Mouse (Mus musculus) erythroblast, embryonic 14.5 days (primary cell): ENCODE measurements around the gene Smim8. TPM values are rescaled to one million over a fixed set of nuclear protein-coding genes. Genes with fewer than 3 reads are reported as not detected.

Experiments used
- H3K27me3 ChIP-seq: 2 replicates; pipeline ENCODE4 v1.6.1; 2012; ENCODE audit warnings: inconsistent platforms; ENCODE audit not compliant: control insufficient read depth
- H3K36me3 ChIP-seq: 2 replicates; pipeline ENCODE4 v1.6.1; 2012; ENCODE audit warnings: mild to moderate bottlenecking, inconsistent platforms; ENCODE audit not compliant: control insufficient read depth
- H3K4me1 ChIP-seq: 2 replicates; pipeline ENCODE4 v1.6.1; 2012; ENCODE audit warnings: inconsistent platforms; ENCODE audit not compliant: control insufficient read depth
- H3K4me3 ChIP-seq: replicated peaks from 2 replicates; pipeline ENCODE3; 2012; ENCODE audit warnings: moderate library complexity, mild to moderate bottlenecking, inconsistent platforms
- H3K9me3 ChIP-seq: 2 replicates; pipeline ENCODE4 v1.6.1; 2012; ENCODE audit warnings: low read length, inconsistent platforms, mixed read lengths; ENCODE audit not compliant: control insufficient read depth
- GATA1 ChIP-seq: IDR thresholded peaks from 2 replicates; pipeline ENCODE4 v1.6.1; 2012; ENCODE audit warnings: low read length, inconsistent platforms, mixed read lengths
- TAL1 ChIP-seq: IDR thresholded peaks from 3 replicates; pipeline ENCODE4 v1.6.1; 2012; ENCODE audit warnings: low read length, inconsistent platforms, mixed read lengths
- polyA plus RNA-seq: library from polyadenylated mRNA; stranded (reverse); fragments of >175 nt; gene quantifications from 2 replicates; pipeline ENCODE4 v1.2.3, GENCODE M21; 2012

Smim8 gene
- polyA plus RNA-seq = 1.2 and 1.4 TPM in 2 replicates

DNA sequence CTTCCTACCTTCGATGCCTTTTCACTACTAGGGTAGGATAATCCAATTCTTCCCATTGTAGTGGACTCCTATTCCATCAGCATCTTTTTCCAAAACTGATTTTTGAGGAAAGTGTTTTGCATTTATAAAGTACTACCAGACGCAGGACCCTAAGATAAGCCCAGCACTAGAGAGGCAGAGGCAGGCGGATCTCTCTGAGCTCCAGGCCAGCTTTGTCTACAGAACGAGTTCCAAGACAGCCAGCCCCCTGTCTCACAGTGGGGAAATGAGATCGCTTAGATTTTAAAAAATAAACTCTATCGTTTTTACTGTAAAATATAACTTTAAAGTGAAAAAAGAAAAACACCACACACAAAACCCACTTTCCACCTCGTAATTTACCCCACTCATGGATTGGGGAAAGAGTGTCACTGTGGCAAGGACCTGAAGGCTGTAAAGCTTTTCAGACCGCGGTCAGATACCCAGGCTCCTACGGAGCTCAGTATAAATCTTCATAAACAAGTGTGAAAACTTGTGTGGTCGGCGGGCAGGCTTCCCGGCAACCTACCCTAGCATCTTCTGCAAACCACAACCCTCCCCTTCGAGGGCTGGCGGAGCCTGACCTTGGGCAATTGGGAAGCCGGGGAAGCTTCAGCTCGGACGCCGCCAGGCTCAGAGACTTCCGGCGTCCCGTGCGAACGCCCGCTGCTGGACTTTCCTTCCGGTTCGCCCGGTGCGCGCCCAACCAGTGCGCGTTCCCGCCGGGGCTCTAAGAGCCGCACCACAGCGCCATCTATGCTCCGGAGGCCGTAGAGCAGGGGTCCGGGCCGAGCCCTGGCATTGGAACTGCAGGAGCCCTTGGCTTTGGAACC, at the start of gene Smim8:
Gene Smim8 (minus strand): TSS at position 747 of the 851 bp plus-strand sequence.
- Histone ChIP-seq H3K9me3 (no peaks in the 10 kb centered on the region), H3K4me3 (peak within 1 kb of the TSS; percentile 87), H3K36me3 (no peaks in the 10 kb centered on the region), H3K27me3 (no peaks in the 10 kb centered on the region), H3K4me1 (peaks cover 22% of the 10 kb centered on the region)
- TF ChIP-seq TAL1 = no peak
- TF ChIP-seq GATA1 = no peak

DNA sequence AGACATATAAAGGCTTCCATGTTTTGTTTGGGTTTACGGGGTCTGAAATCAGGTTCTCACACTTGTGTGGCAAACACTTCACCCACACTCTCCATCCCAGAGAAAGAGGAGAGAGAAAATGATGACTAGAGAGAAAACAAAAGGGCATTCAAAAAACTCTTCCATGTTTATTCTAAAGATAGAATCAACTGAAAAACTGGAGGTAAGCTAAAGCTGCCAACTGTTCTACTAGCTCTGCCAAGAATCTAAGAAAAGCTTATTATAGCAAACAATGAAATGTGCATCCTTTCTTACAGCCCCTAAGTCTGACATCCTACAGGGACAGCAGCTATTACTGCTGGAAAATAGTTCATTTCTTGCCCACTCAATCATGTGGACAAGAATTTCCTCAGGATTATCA, 45.7 kb upstream of the Smim8 start:
- H3K4me3 ChIP-seq = no peak overlapping the region
- no peaks in the 10 kb centered on the region for H3K9me3 ChIP-seq
- H3K36me3 ChIP-seq = peaks cover 16% of the 10 kb centered on the region
- no peaks in the 10 kb centered on the region for H3K4me1 ChIP-seq
- no peak for TF ChIP-seq GATA1
- H3K27me3 ChIP-seq = no peaks in the 10 kb centered on the region

DNA sequence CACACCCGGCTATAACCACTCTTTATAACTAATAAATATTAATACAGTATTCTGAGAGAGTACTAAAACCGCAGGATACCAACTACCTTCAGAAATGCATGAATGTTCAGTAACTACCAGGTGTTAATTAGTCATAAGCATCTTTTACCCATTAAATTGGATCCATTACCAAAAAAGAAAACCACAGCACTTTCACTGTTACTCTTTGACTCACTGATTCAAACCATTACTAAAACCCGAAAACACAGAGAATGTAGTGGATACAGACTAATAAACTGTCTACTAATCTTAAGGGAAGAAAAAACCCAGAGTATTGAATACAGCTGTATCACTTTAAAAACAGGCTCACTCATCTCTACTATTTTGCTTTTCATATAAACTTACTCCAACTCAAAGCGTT, 41.7 kb upstream of the Smim8 start:
- H3K4me1 ChIP-seq = no peaks in the 10 kb centered on the region
- TF ChIP-seq GATA1 (no peak), TAL1 (no peak)
- H3K4me3 ChIP-seq = no peak overlapping the region
- no peaks in the 10 kb centered on the region for H3K27me3 ChIP-seq
- H3K9me3 ChIP-seq = no peaks in the 10 kb centered on the region
- peaks cover 38% of the 10 kb centered on the region for H3K36me3 ChIP-seq

DNA sequence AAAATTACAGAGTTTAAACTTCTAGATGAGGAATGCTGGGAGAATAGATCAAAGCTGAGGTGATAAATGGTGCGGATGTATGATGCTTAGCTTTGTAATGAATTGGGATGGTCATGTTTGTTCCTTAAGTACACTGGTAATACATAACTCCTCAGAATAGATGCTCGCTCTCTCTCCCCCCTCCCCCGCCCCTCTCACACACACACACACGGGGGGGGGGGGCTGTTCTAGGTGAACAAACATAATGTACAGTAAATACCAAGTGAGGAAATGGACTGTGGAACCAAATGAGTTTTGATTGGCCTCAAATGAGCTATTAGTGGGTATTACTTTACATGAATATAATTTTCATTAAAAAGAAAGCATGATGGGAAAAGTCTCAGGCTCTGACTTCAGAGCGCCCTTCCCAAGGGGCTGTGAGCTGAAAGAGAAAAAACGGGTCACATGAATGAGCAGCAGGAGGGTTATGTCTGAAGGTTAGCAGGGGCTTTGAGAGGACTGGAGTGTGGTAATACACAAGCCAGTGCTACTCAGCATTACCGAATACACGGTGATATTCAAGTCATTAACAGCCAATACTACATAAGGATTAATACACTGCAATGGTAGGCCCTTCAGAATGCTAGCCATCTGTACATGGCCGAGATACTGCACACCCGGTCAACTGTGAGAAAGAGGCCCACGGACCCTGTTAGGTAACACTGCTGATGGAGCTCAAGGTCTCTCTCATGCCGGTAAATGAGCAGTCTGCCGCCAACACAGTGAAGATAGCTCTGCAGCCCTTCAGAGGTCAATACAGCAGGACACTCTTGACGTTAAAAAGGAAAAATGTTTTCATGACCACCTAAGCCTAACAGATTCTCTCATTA, 23.2 kb upstream of the Smim8 start:
- TF ChIP-seq GATA1 (no peak), TAL1 (no peak)
- no peaks in the 10 kb centered on the region for H3K9me3 ChIP-seq
- H3K4me1 ChIP-seq = no peaks in the 10 kb centered on the region
- H3K36me3 ChIP-seq = peaks cover 18% of the 10 kb centered on the region
- H3K4me3 ChIP-seq = no peak overlapping the region
- H3K27me3 ChIP-seq = no peaks in the 10 kb centered on the region

DNA sequence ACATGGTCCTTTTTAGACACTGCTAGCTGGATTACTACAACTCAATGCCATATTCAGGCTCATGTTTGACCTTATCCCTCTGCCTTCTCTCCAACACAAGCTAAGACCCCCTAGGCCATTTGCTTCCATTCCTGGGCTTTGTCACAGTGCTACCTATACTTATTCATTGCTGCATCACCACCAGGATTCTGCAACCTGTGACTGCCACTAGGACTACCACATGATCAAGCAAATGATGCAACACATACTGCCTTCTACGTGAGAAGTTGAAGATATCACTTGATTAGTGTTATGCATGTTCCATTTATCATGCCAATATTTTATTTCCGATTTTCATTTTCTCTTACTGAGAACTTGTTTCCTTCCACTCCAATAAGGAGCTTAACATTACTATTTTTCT, 19.8 kb upstream of the Smim8 start:
- H3K27me3 ChIP-seq = no peaks in the 10 kb centered on the region
- TF ChIP-seq TAL1 (no peak), GATA1 (no peak)
- peaks cover 4% of the 10 kb centered on the region; the same call in 1 of the 2 replicates for H3K36me3 ChIP-seq
- H3K9me3 ChIP-seq = no peaks in the 10 kb centered on the region
- no peaks in the 10 kb centered on the region for H3K4me1 ChIP-seq
- H3K4me3 ChIP-seq = no peak overlapping the region

DNA sequence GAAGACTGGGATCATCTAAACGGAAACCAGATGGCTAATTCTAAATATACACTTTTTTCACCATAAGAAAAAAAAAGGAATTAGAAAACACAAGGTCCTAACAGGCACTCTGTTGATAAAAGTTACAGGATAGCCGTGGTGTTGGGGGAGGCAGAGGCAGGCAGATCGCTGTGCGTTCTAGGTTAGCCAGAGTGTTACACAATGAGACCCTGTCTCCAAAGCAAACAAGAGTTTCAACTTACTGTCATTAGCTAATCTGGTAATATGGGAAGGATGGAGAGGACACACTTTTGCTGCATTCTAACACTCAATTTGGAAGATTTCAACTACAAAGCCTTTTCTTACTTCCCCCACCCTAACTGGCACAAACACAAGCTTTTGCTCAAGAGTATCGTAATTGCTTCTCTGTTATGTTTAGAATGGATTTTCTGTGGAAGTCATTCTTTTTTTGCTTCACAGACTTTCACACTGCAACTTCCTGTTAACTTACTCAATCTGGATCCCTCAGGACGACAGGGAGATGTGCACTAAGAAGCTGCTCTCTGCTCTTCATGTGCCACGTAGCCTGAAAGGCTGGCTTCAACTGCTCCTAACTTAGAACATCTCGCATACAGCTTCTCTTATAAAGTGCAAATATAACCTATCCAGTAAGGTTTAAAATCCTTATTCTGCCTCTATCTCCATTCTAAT, 19.2 kb upstream of the Smim8 start:
- Histone ChIP-seq H3K4me1 (no peaks in the 10 kb centered on the region), H3K36me3 (peaks cover 4% of the 10 kb centered on the region; the same call in 1 of the 2 replicates), H3K9me3 (no peaks in the 10 kb centered on the region), H3K4me3 (no peak overlapping the region), H3K27me3 (no peaks in the 10 kb centered on the region)
- TF ChIP-seq TAL1 = no peak
- TF ChIP-seq GATA1 = no peak

DNA sequence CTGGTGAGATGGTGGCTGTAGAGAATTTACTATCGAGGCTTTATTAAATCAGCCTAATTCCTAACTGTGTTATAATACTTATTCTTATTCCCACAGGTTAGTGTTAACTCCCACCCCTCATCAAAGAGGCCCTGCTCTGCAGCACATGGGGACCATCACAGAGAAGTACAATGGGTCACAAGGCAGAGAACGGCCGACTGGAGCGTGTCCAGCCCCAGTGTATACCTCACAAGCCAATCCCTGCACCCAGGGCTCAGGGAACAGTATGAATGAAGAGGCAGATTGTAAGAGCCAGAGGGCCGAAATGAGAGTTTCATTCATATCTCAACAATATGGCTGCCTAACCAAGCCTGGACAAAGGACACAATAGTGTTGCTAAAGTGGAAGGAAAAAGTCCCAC, 18.1 kb upstream of the Smim8 start:
- TF ChIP-seq TAL1 (no peak), GATA1 (no peak)
- Histone ChIP-seq H3K4me3 (no peak overlapping the region), H3K27me3 (no peaks in the 10 kb centered on the region), H3K4me1 (no peaks in the 10 kb centered on the region), H3K9me3 (no peaks in the 10 kb centered on the region), H3K36me3 (no peaks in the 10 kb centered on the region)

DNA sequence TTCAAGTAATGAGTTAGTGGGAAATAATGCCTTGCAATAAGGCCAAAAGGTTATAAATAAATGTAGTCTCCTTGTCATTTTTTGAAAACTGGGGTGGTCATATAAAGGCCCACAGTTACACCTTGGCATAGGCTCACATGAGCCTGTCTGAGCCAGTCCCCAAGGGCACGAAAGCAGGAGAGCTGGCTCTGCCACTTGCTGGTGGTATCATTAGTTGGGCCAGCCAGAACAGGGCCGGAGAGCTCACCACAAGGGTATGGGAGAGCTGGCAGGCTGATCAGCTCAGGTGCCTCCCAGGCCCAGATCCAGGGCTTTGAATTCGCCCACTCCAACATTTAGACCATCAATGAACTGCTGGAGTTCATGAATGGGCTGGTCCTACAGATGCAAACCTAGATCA, 8.3 kb upstream of the Smim8 start:
- H3K4me3 ChIP-seq = no peak overlapping the region
- no peaks in the 10 kb centered on the region for H3K9me3 ChIP-seq
- no peaks in the 10 kb centered on the region for H3K4me1 ChIP-seq
- no peaks in the 10 kb centered on the region for H3K36me3 ChIP-seq
- TF ChIP-seq GATA1 (no peak), TAL1 (no peak)
- H3K27me3 ChIP-seq = no peaks in the 10 kb centered on the region

DNA sequence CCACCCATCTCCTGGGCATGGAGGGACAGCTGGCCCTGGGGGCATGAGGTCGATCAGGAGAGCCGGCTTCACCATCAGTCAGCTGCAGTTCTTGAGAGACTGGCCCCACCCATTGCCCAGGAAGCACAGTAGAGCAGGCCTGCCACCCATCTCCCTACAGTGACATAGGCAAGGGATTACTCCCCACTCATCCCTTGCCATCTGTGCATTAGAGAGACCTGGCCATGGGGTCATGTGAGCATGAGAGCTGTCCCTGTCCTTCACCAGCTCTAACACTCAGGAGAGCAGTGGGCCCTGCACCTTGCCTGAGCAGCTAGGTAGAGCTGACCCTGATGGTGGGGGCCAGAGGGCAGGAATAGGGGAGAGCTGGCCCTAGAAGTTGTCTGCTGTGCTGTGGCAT, 7.4 kb upstream of the Smim8 start:
- H3K9me3 ChIP-seq = no peaks in the 10 kb centered on the region
- H3K4me1 ChIP-seq = no peaks in the 10 kb centered on the region
- TF ChIP-seq GATA1 = no peak
- no peak for TF ChIP-seq TAL1
- no peak overlapping the region for H3K4me3 ChIP-seq
- no peaks in the 10 kb centered on the region for H3K36me3 ChIP-seq
- H3K27me3 ChIP-seq = no peaks in the 10 kb centered on the region
